ENCODE assay signal across 28 mouse cellular contexts in genomic region chr11:18953892-18954291, GRCm38 (mm10).
DNase-seq lines count a peak whose midpoint lies in the region; ATAC-seq and TF ChIP-seq lines count a peak whose summit lies in the region.
"Had no signal": no experiment of that assay in that cellular context is flagged by ENCODE, and none has a peak within 500 bp of the region (broad histone marks: within the 10 kb centered on the region; RNA-seq: fewer than 3 reads in every experiment).

No protein-coding gene starts in this region.

- peaks cover 15% of the 10 kb centered on the region for H3K36me3 ChIP-seq in C2C12 (ENCODE audit: control insufficient read depth, insufficient read depth)
- no peaks in the 10 kb centered on the region for H3K36me3 ChIP-seq in stomach, postnatal 0 days (ENCODE audit: control insufficient read depth, insufficient read depth, low read length)
- no peaks in the 10 kb centered on the region for H3K36me3 ChIP-seq in forebrain, embryonic 16.5 days (ENCODE audit: control insufficient read depth, insufficient read depth)
- H3K36me3 ChIP-seq: embryonic facial prominence, embryonic 12.5 days; embryonic facial prominence, embryonic 15.5 days; forebrain, embryonic 12.5 days; forebrain, embryonic 15.5 days; G1E; intestine, embryonic 15.5 days had no signal

- WGBS in stomach, postnatal 0 days, result 76% methylated on average over 7 of the region's 7 CpGs
- 89% methylated on average over 7 of the region's 7 CpGs for WGBS in forebrain, embryonic 16.5 days

- H3K9me3 ChIP-seq in stomach, postnatal 0 days (ENCODE audit: control insufficient read depth, low read length), result no peaks in the 10 kb centered on the region
- no peaks in the 10 kb centered on the region for H3K9me3 ChIP-seq in forebrain, embryonic 16.5 days (ENCODE audit: control insufficient read depth, low read length)
- H3K9me3 ChIP-seq: embryonic facial prominence, embryonic 12.5 days; embryonic facial prominence, embryonic 15.5 days; forebrain, embryonic 12.5 days; forebrain, embryonic 15.5 days; G1E; hindbrain, embryonic 10.5 days; hindbrain, embryonic 13.5 days; intestine, embryonic 15.5 days had no signal

- peak; percentile 36; the same call in 1 of the 2 replicates for ATAC-seq in stomach, postnatal 0 days (ENCODE audit: low FRiP score, low TSS enrichment)
- ATAC-seq in forebrain, embryonic 16.5 days, result no peak
- ATAC-seq: activated CD4-positive, CD25-positive, alpha-beta regulatory T cell, adult 4 months; forebrain, embryonic 15.5 days; hindbrain, embryonic 16.5 days; intestine, embryonic 15.5 days had no signal

- H3K9ac ChIP-seq in stomach, postnatal 0 days (ENCODE audit: low read length), result no peak overlapping the region
- no peak overlapping the region for H3K9ac ChIP-seq in forebrain, embryonic 16.5 days (replicated peaks; ENCODE audit: low read depth, low read length)
- H3K9ac ChIP-seq: embryonic facial prominence, embryonic 12.5 days; embryonic facial prominence, embryonic 15.5 days; forebrain, embryonic 12.5 days; forebrain, embryonic 15.5 days; hindbrain, embryonic 13.5 days; intestine, embryonic 15.5 days had no signal

- DNase-seq in 3134 (ENCODE audit: extremely low read depth, insufficient read length, low spot score), result peak; percentile 35
- no peak for DNase-seq in stomach, postnatal 0 days (ENCODE audit: low spot score)
- DNase-seq in heart, postnatal 36 days, result no peak
- no peak for DNase-seq in retina, postnatal 1 day
- DNase-seq: adrenal gland, adult 8-10 months; adrenal gland, postnatal 25 days; cerebellum, adult 11-12 months; cerebellum, adult 9-10 months; cerebellum, postnatal 14 days; gastrocnemius, postnatal 25 days; heart, adult 2 months; kidney, adult 11 months had no signal

- no peak for TF ChIP-seq CTCF in C2C12 (IDR thresholded peaks at IDR 0.05; ENCODE audit: control insufficient read depth, insufficient read depth, insufficient read length)
- TF ChIP-seq CTCF in embryonic fibroblast, embryonic 13.5 days (IDR thresholded peaks at IDR 0.05; ENCODE audit: borderline replicate concordance, insufficient read depth, low read length), result no peak
- TF ChIP-seq CTCF in stomach, postnatal 0 days (IDR thresholded peaks at IDR 0.05; ENCODE audit: low read depth), result no peak

- no peak overlapping the region for H3K4me3 ChIP-seq in C2C12 (ENCODE audit: insufficient read depth, poor library complexity, severe bottlenecking)
- no peak overlapping the region for H3K4me3 ChIP-seq in embryonic fibroblast, embryonic 13.5 days (ENCODE audit: insufficient read depth, low read length)
- H3K4me3 ChIP-seq in stomach, postnatal 0 days (ENCODE audit: low read depth, low read length), result no peak overlapping the region
- no peak overlapping the region for H3K4me3 ChIP-seq in forebrain, embryonic 16.5 days (replicated peaks; ENCODE audit: low read length)
- H3K4me3 ChIP-seq: embryonic facial prominence, embryonic 12.5 days; embryonic facial prominence, embryonic 15.5 days; erythroblast, embryonic 14.5 days; forebrain, embryonic 12.5 days; forebrain, embryonic 15.5 days; heart, adult 2 months; hindbrain, embryonic 10.5 days; hindbrain, embryonic 13.5 days; intestine, embryonic 15.5 days had no signal

- H3K79me3 ChIP-seq in C2C12 (ENCODE audit: low read depth), result peaks cover 2% of the 10 kb centered on the region

- peaks cover 10% of the 10 kb centered on the region; the same call in 1 of the 2 replicates for H3K4me1 ChIP-seq in embryonic fibroblast, embryonic 13.5 days (ENCODE audit: control insufficient read depth, insufficient read depth, low read length)
- H3K4me1 ChIP-seq in stomach, postnatal 0 days (replicated peaks; ENCODE audit: control insufficient read depth, insufficient read depth), result peaks cover 6% of the 10 kb centered on the region
- no peaks in the 10 kb centered on the region; the same call in 1 of the 2 replicates for H3K4me1 ChIP-seq in forebrain, embryonic 16.5 days (replicated peaks; ENCODE audit: control insufficient read depth, insufficient read depth, low read length)

- intact Hi-C loops in heart, postnatal 36 days (cut with DNase I), result no loop called here

- H3K27me3 ChIP-seq in C2C12 (ENCODE audit: control insufficient read depth, insufficient read depth, insufficient read length), result no peaks in the 10 kb centered on the region
- no peaks in the 10 kb centered on the region for H3K27me3 ChIP-seq in stomach, postnatal 0 days (ENCODE audit: control insufficient read depth, insufficient read depth, low read length)
- no peaks in the 10 kb centered on the region for H3K27me3 ChIP-seq in forebrain, embryonic 16.5 days (replicated peaks; ENCODE audit: control insufficient read depth, insufficient read depth, low read length)
- H3K27me3 ChIP-seq: CH12.LX; embryonic facial prominence, embryonic 12.5 days; embryonic facial prominence, embryonic 15.5 days; forebrain, embryonic 15.5 days; hindbrain, embryonic 13.5 days; intestine, embryonic 15.5 days had no signal

- TF ChIP-seq POLR2A in embryonic fibroblast, embryonic 13.5 days (IDR thresholded peaks at IDR 0.05; ENCODE audit: low read depth, low read length), result no peak

- no peak for TF ChIP-seq EP300 in stomach, postnatal 0 days (optimal IDR thresholded peaks at IDR 0.05)

- no peak overlapping the region for H3K4me2 ChIP-seq in stomach, postnatal 0 days (replicated peaks; ENCODE audit: low read depth)
- H3K4me2 ChIP-seq in forebrain, embryonic 16.5 days (ENCODE audit: low read length), result no peak overlapping the region
- H3K4me2 ChIP-seq: embryonic facial prominence, embryonic 12.5 days; embryonic facial prominence, embryonic 15.5 days; forebrain, embryonic 12.5 days; forebrain, embryonic 15.5 days; heart, embryonic 11.5 days; hindbrain, embryonic 13.5 days; intestine, embryonic 15.5 days had no signal

- peak overlapping the region; percentile 3; the same call in 1 of the 2 replicates for H3K27ac ChIP-seq in embryonic fibroblast, embryonic 13.5 days (ENCODE audit: insufficient read depth, low read length)
- H3K27ac ChIP-seq in stomach, postnatal 0 days (replicated peaks), result no peak overlapping the region
- no peak overlapping the region for H3K27ac ChIP-seq in forebrain, embryonic 16.5 days (ENCODE audit: low read length)
- H3K27ac ChIP-seq: embryonic facial prominence, embryonic 12.5 days; embryonic facial prominence, embryonic 15.5 days; forebrain, embryonic 12.5 days; forebrain, embryonic 15.5 days; heart, adult 2 months; hindbrain, embryonic 10.5 days; hindbrain, embryonic 13.5 days; intestine, embryonic 15.5 days had no signal

- no peak overlapping the region for H3ac ChIP-seq in C2C12 (ENCODE audit: control insufficient read depth, insufficient read length, low read depth)

- peaks cover 38% of the 10 kb centered on the region for H3K79me2 ChIP-seq in C2C12 (ENCODE audit: control insufficient read depth, insufficient read depth)

TF ChIP-seq in C2C12, 6 proteins besides CTCF, POLR2A, EP300 and RAD21:
- TF ChIP-seq MAX (IDR thresholded peaks at IDR 0.05), result peak; percentile 22
- peak; percentile 75 for TF ChIP-seq FOSL1 (IDR thresholded peaks at IDR 0.05; ENCODE audit: insufficient read depth, low read length, poor library complexity, severe bottlenecking)
- no peak for TF ChIP-seq USF1 (IDR thresholded peaks at IDR 0.05; ENCODE audit: low read depth)
- TF ChIP-seq MYOD1 (IDR thresholded peaks at IDR 0.05; ENCODE audit: control insufficient read depth, insufficient read length, low read depth), result peak; percentile 56
